In the genomic region with DNA sequence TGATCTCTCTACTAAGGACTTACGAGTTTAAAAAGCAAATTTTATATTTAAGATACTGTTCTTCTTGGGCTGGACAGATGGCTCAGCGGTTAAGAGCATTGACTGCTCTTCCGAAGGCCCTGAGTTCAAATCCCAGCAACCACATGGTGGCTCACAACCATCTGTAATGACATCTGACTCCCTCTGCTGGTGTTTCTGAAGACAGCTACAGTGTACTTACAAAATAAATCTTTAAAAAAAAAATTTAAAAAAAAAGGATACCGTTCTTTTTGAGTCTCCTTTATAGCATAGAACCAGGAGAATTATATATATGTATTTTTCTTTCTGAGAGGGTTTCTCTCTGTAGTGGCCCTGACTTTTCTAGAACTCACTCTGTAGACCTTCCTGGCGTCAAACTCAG, we compare ENCODE assay signal across 15 mouse cellular contexts.
"Had no signal": no experiment of that assay in that cellular context is flagged by ENCODE, and none has a peak within 500 bp of the region (broad histone marks: within the 10 kb centered on the region; RNA-seq: fewer than 3 reads in every experiment).

No protein-coding gene starts in this region.

- H3K9me3 ChIP-seq: limb, embryonic 12.5 days; midbrain, embryonic 10.5 days; midbrain, embryonic 15.5 days; neural tube, embryonic 13.5 days had no signal

- H3K4me2 ChIP-seq: limb, embryonic 12.5 days; midbrain, embryonic 15.5 days; neural tube, embryonic 13.5 days had no signal

- ATAC-seq: intestine, embryonic 16.5 days; midbrain, embryonic 15.5 days had no signal

- H3K27me3 ChIP-seq: limb, embryonic 12.5 days; midbrain, embryonic 15.5 days; neural tube, embryonic 13.5 days had no signal

- DNase-seq: kidney, adult 8-10 months; kidney, postnatal 10 days; kidney, postnatal 4 days; liver; lung, postnatal 4 days; retina, postnatal 1 day; right cerebral cortex, postnatal 4 days; spleen, adult 18-20 months; thymus, adult 2 months; thymus, postnatal 25 days had no signal

- H3K9ac ChIP-seq: limb, embryonic 12.5 days; midbrain, embryonic 15.5 days; neural tube, embryonic 13.5 days had no signal

- H3K27ac ChIP-seq: limb, embryonic 12.5 days; midbrain, embryonic 10.5 days; midbrain, embryonic 15.5 days; neural tube, embryonic 13.5 days had no signal

- H3K4me1 ChIP-seq: limb, embryonic 12.5 days; midbrain, embryonic 10.5 days; midbrain, embryonic 15.5 days; neural tube, embryonic 13.5 days had no signal

- H3K4me3 ChIP-seq: limb, embryonic 12.5 days; midbrain, embryonic 10.5 days; midbrain, embryonic 15.5 days; neural tube, embryonic 13.5 days had no signal
